ENCODE assay signal across 9 mouse cellular contexts in genomic region chr14:34188629-34189028, GRCm38 (mm10). TPM values are rescaled to one million over a fixed set of nuclear protein-coding genes. Genes with fewer than 3 reads are reported as not detected.
DNase-seq lines count a peak whose midpoint lies in the region; ATAC-seq lines count a peak whose summit lies in the region.
"Had no signal": no experiment of that assay in that cellular context is flagged by ENCODE, and none has a peak within 500 bp of the region (broad histone marks: within the 10 kb centered on the region; RNA-seq: fewer than 3 reads in every experiment).

No protein-coding gene starts in this region.

- H3K4me1 ChIP-seq in heart, embryonic 10.5 days, result peaks cover 12% of the 10 kb centered on the region; the same call in 1 of the 2 replicates
- H3K4me1 ChIP-seq: neural tube, embryonic 12.5 days had no signal

- H3K27ac ChIP-seq in heart, embryonic 10.5 days, result no peak overlapping the region
- H3K27ac ChIP-seq: neural tube, embryonic 12.5 days had no signal

- 0 out of 2 replicates have a peak, but pooled peaks cover 9% of the 10 kb centered on the region for H3K27me3 ChIP-seq in heart, embryonic 10.5 days (ENCODE audit: insufficient read depth, poor library complexity, severe bottlenecking)
- H3K27me3 ChIP-seq: neural tube, embryonic 12.5 days had no signal

- H3K36me3 ChIP-seq in heart, embryonic 10.5 days, result no peaks in the 10 kb centered on the region
- H3K36me3 ChIP-seq: neural tube, embryonic 12.5 days had no signal

- DNase-seq in heart, adult 9 months (ENCODE audit: low spot score in 2 of 2), result peak; percentile 8 to 22
- DNase-seq in heart, embryonic 10.5 days (ENCODE audit: low spot score), result no peak
- DNase-seq in 3T3-L1 (ENCODE audit: low read depth, low spot score), result peak; percentile 30
- peak; percentile 52 for DNase-seq in WW6 (ENCODE audit: low read depth, low spot score)
- DNase-seq in embryo, embryonic 10 days (ENCODE audit: low spot score), result peak; percentile 44
- DNase-seq in kidney, postnatal 25 days, result peak; percentile 71 to 72
- DNase-seq in mesoderm, embryonic 11.5 days (ENCODE audit: low read depth, low spot score), result peak; percentile 43

- no peaks in the 10 kb centered on the region for H3K9me3 ChIP-seq in heart, embryonic 10.5 days
- H3K9me3 ChIP-seq: neural tube, embryonic 12.5 days had no signal

- 67% methylated on average over 5 of the region's 5 CpGs for WGBS in heart, embryonic 10.5 days

- H3K4me3 ChIP-seq in heart, embryonic 10.5 days, result no peak overlapping the region
- H3K4me3 ChIP-seq: neural tube, embryonic 12.5 days had no signal

- ATAC-seq in inflammation-experienced regulatory T-cells, adult 6 months, result no peak

RNA-seq across cellular contexts. Expression of gene Gprin2, which starts 12.8 kb away (rescaled TPM):
- polyA plus RNA-seq in heart, embryonic 10.5 days (2016; fragmentation: Nextera tagmentation; extraction: Ambion mirVana), result 0.17 and 0.46 TPM in 2 replicates
- under 1 TPM in 1 of 3 experiments, not detected in 2; 0.12 TPM for polyA plus RNA-seq in inflammation-experienced regulatory T-cells, adult 6 months (2017; shearing (Covaris generic))

RNA-seq across cellular contexts. Expression of gene Syt15, which starts 30.8 kb away (rescaled TPM):
- polyA plus RNA-seq in heart, embryonic 10.5 days (2016; fragmentation: Nextera tagmentation; extraction: Ambion mirVana), result 0.29 and 0.52 TPM in 2 replicates
- polyA plus RNA-seq in inflammation-experienced regulatory T-cells, adult 6 months (2017; shearing (Covaris generic)), result under 1 TPM in 1 of 3 experiments, not detected in 2; 0.31 TPM

RNA-seq across cellular contexts. Expression of gene Npy4r, which starts 36.3 kb away (rescaled TPM):
- polyA plus RNA-seq in heart, embryonic 10.5 days (2016; fragmentation: Nextera tagmentation; extraction: Ambion mirVana), result 0.04 and 0.05 TPM in 2 replicates
- not detected for polyA plus RNA-seq in inflammation-experienced regulatory T-cells, adult 6 months (2017; shearing (Covaris generic))
